Mouse (Mus musculus) limb, embryonic 14.5 days (tissue): Measurements from ENCODE around the gene Pald1. TPM values are rescaled to one million over a fixed set of nuclear protein-coding genes. Genes with fewer than 3 reads are reported as not detected.
A peak's percentile ranks its signal among the peaks of the same experiment; 100 is the strongest.

Source experiments
- ATAC-seq: fragments of 200-750 bp; cut with Nextera tagmentation; 2 replicates; pipeline ENCODE4 v1.8.0; 2017; ENCODE audit warnings: low read depth, moderate number of reproducible peaks, moderate TSS enrichment; ENCODE audit not compliant: low FRiP score
- DNase-seq: peaks from one replicate; pipeline ENCODE4 v3.0.0-alpha.2; 2015; ENCODE audit warnings: low spot score
- H3K27ac ChIP-seq: fragments of 300-500 bp; sonication (generic); replicated peaks from 2 replicates; pipeline ENCODE4 v1.5.1; 2014; ENCODE audit warnings: low read depth, mild to moderate bottlenecking, low read length, moderate library complexity, mixed read lengths
- H3K27me3 ChIP-seq: fragments of 300-500 bp; sonication (generic); 2 replicates; pipeline ENCODE4 v1.6.1; 2014; ENCODE audit warnings: low read length, mixed read lengths; ENCODE audit not compliant: control insufficient read depth, insufficient read depth
- H3K36me3 ChIP-seq: fragments of 300-500 bp; sonication (generic); 2 replicates; pipeline ENCODE4 v1.6.1; 2014; ENCODE audit warnings: mild to moderate bottlenecking, low read length, moderate library complexity, mixed read lengths; ENCODE audit not compliant: control insufficient read depth, insufficient read depth
- H3K4me1 ChIP-seq: fragments of 300-500 bp; sonication (generic); 2 replicates; pipeline ENCODE4 v1.6.1; 2014; ENCODE audit warnings: antibody characterized with exemption, low read length, mixed read lengths; ENCODE audit not compliant: control insufficient read depth, insufficient read depth
- H3K4me2 ChIP-seq: fragments of 300-500 bp; sonication (generic); replicated peaks from 2 replicates; pipeline ENCODE4 v1.6.1; 2014; ENCODE audit warnings: low read depth, mild to moderate bottlenecking, low read length, moderate library complexity; ENCODE audit not compliant: severe bottlenecking
- H3K4me3 ChIP-seq: fragments of 300-500 bp; sonication (generic); replicated peaks from 2 replicates; pipeline ENCODE4 v1.5.1; 2014; ENCODE audit warnings: low read length
- H3K9ac ChIP-seq: fragments of 300-500 bp; sonication (generic); 2 replicates; pipeline ENCODE4 v1.6.1; 2014; ENCODE audit warnings: mild to moderate bottlenecking, low read depth, low read length, moderate library complexity; ENCODE audit not compliant: severe bottlenecking
- H3K9me3 ChIP-seq: fragments of 300-500 bp; sonication (generic); 2 replicates; pipeline ENCODE4 v1.6.1; 2016; ENCODE audit warnings: low read length; ENCODE audit not compliant: control insufficient read depth
- POLR2A ChIP-seq: fragments of 200-500 bp; IDR thresholded peaks from 2 replicates; pipeline ENCODE4 v1.8.0; 2012; ENCODE audit warnings: inconsistent platforms, mild to moderate bottlenecking, moderate library complexity, borderline replicate concordance; ENCODE audit not compliant: insufficient read depth, insufficient read length; ENCODE audit errors: extremely low read depth
- WGBS: fragments of 180-500 bp; shearing (Covaris S2); extraction: QIAGEN DNeasy Blood & Tissue Kit; methylation state at CpG from one replicate; pipeline ENCODE4 v1.1.7; 2014; 5-methylcytosine and 5-hydroxymethylcytosine counted together
- polyA plus RNA-seq, 2 experiments: library from polyadenylated mRNA; depleted of rRNA in 1 of 2; stranded (reverse) in 1 of 2; unstranded in 1 of 2; fragments of >200 nt; fragmentation: Nextera tagmentation in 1 of 2; extraction: Ambion mirVana in 1 of 2; gene quantifications; 2 replicates each; pipeline versions ENCODE4 v1.2.1 to v1.2.3; 2012 to 2014

The Pald1 gene
- polyA plus RNA-seq, 2 experiments, result 19.4 to 24.9 TPM

- H3K4me3 ChIP-seq, result no peak overlapping the region
- H3K27me3 ChIP-seq, result peaks cover 7% of the 10 kb centered on the region; the same call in 1 of the 2 replicates
- no peak overlapping the region for H3K9ac ChIP-seq
- H3K36me3 ChIP-seq, result no peaks in the 10 kb centered on the region
- no peak overlapping the region for H3K27ac ChIP-seq
- no peak for DNase-seq
- 8% methylated on average over 10 of the region's 10 CpGs for WGBS
- no peak overlapping the region for H3K4me2 ChIP-seq
- no peaks in the 10 kb centered on the region for H3K4me1 ChIP-seq
- ATAC-seq, result no peak
- no peak for TF ChIP-seq POLR2A
- H3K9me3 ChIP-seq, result no peaks in the 10 kb centered on the region
These were observed 22.6 kb upstream of the Pald1 start for GRCm38 (mm10) chr10:61405958-61406357.

GRCm38 (mm10) chr10:61402911-61403310 lies 19.6 kb upstream of the Pald1 start:
- 92% methylated on average over 2 of the region's 2 CpGs for WGBS
- no peak for TF ChIP-seq POLR2A
- DNase-seq (no peak), ATAC-seq (no peak)
- no peak overlapping the region for H3K9ac ChIP-seq
- H3K36me3 ChIP-seq, result no peaks in the 10 kb centered on the region
- H3K27ac ChIP-seq, result no peak overlapping the region
- no peak overlapping the region for H3K4me2 ChIP-seq
- peaks cover 7% of the 10 kb centered on the region; the same call in 1 of the 2 replicates for H3K27me3 ChIP-seq
- H3K4me3 ChIP-seq, result no peak overlapping the region
- no peaks in the 10 kb centered on the region for H3K9me3 ChIP-seq
- no peaks in the 10 kb centered on the region for H3K4me1 ChIP-seq

GRCm38 (mm10) chr10:61402480-61402879 lies 19.1 kb upstream of the Pald1 start:
- WGBS, result 70% methylated on average over 5 of the region's 5 CpGs
- no peak overlapping the region for H3K9ac ChIP-seq
- H3K9me3 ChIP-seq, result no peaks in the 10 kb centered on the region
- H3K4me2 ChIP-seq, result no peak overlapping the region
- no peaks in the 10 kb centered on the region for H3K4me1 ChIP-seq
- H3K27ac ChIP-seq, result no peak overlapping the region
- H3K36me3 ChIP-seq, result no peaks in the 10 kb centered on the region
- no peak overlapping the region for H3K4me3 ChIP-seq
- peaks cover 7% of the 10 kb centered on the region; the same call in 1 of the 2 replicates for H3K27me3 ChIP-seq
- DNase-seq (no peak), ATAC-seq (no peak)
- no peak for TF ChIP-seq POLR2A

GRCm38 (mm10) chr10:61400407-61400806 lies 17.1 kb upstream of the Pald1 start:
- WGBS, result 85% methylated on average over 5 of the region's 5 CpGs
- H3K9me3 ChIP-seq, result no peaks in the 10 kb centered on the region
- DNase-seq (no peak), ATAC-seq (no peak)
- H3K4me2 ChIP-seq, result no peak overlapping the region
- H3K9ac ChIP-seq, result no peak overlapping the region
- H3K4me1 ChIP-seq, result no peaks in the 10 kb centered on the region
- H3K4me3 ChIP-seq, result no peak overlapping the region
- H3K27me3 ChIP-seq, result peaks cover 2% of the 10 kb centered on the region; the same call in 1 of the 2 replicates
- H3K27ac ChIP-seq, result no peak overlapping the region
- H3K36me3 ChIP-seq, result no peaks in the 10 kb centered on the region
- TF ChIP-seq POLR2A, result no peak

GRCm38 (mm10) chr10:61399156-61399734 lies 15.9 kb upstream of the Pald1 start:
- ATAC-seq (peak; percentile 76; the same call in 1 of the 2 replicates), DNase-seq (peak; percentile 84)
- TF ChIP-seq POLR2A, result no peak
- no peaks in the 10 kb centered on the region for H3K9me3 ChIP-seq
- no peaks in the 10 kb centered on the region for H3K36me3 ChIP-seq
- no peaks in the 10 kb centered on the region for H3K27me3 ChIP-seq
- H3K27ac ChIP-seq, result no peak overlapping the region
- 22% methylated on average over 12 of the region's 13 CpGs for WGBS
- no peaks in the 10 kb centered on the region for H3K4me1 ChIP-seq
- no peak overlapping the region for H3K9ac ChIP-seq
- no peak overlapping the region for H3K4me3 ChIP-seq
- no peak overlapping the region for H3K4me2 ChIP-seq
